Mouse (Mus musculus) cerebellum, postnatal 4 days (tissue): ENCODE results near the gene 5830473C10Rik.
"Not testable (repeated sequence)": the region's sequence is repeated elsewhere in the genome, so short reads cannot be mapped to it uniquely, and the experiment has no call there.

Experiments
- DNase-seq, 2 experiments: peaks; one replicate each; pipeline ENCODE4 v3.0.0; 2022; ENCODE audit warnings: low spot score in 2 of 2, mixed read lengths in 1 of 2

The 5830473C10Rik gene

DNA sequence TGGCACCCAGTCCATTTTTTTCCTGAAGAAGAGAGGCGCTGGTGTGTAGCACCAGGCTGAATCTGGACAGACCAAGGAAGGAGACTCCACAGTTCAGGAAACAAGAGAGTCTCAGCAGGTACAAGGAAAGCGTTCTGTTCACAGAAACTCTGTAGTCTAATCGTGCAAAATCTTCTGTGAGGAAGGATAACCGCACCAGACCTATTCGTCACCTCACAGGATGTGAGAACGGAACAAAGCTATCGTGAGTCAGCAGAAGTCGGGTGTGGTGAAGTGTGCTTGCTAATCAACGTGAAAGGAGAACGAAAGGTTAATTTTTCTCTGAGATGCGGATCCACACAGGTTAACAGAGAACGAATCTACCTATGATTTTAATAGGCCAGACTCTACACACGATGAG lies 34.0 kb downstream of the 5830473C10Rik start:
- DNase-seq = no peak

DNA sequence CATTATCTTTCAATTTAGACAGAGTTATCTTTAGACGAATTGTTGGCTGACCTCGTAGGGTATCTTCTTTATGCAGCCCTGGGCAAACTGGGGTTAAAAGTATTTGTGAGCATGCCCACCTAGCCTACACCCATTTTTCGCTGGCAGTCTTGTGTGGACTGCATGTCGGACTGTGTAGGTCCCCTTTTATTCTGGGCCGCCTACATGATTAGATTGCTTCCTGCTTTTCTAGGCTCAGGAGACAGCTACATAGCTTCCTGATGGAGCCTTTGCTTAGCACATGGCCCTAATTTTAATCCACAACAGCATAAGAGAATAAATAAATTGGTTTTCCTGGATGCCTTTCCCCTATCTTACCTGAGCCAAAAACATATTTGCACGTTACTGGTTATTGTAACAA lies 35.2 kb downstream of the 5830473C10Rik start:
- no peak for DNase-seq

DNA sequence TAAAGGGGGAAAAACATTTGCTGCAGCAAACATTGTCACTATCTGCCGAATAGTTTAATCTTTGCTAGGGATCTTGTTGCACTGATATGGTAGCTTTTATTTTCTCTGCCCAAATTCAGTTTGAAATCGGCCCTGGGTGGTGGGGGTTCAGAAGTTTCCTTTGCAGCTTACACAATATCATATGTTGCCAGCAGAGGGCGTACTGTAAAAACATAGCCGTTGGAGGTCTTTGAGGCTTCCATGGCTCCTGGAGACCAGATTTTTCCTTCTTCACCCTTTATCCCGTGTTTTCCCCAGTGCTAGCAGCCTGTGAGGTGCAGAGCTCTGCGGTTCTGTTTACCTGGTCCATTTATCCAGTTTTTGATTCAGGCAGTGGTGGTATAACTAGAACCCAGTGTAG lies 40.6 kb downstream of the 5830473C10Rik start:
- DNase-seq = peak in 1 of 2 experiments; percentile 57

DNA sequence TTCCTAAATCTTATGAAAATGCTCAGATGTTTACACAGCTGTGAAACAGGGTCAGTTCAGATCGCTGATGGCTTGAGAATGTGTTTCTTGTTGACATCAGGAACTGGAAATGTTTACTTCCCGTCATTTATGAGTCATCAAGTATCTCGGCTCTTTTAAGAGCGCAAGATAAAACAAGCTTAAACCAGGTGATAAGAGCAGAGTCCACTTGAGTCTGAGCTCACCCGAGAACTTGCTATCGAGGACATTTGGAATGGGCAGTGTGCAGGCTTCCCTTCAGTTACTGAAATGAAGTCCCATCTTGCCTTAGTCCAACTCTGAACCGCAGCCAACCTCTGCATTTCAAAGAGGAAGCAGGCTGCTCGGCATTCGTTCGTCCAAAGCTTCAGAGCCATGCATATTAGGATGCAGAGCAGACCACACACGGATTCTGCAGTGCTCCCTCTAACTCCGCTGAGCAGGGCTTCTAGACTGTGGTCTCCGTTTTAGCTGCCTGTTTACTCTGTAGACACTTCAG lies 42.6 kb downstream of the 5830473C10Rik start:
- no peak for DNase-seq

DNA sequence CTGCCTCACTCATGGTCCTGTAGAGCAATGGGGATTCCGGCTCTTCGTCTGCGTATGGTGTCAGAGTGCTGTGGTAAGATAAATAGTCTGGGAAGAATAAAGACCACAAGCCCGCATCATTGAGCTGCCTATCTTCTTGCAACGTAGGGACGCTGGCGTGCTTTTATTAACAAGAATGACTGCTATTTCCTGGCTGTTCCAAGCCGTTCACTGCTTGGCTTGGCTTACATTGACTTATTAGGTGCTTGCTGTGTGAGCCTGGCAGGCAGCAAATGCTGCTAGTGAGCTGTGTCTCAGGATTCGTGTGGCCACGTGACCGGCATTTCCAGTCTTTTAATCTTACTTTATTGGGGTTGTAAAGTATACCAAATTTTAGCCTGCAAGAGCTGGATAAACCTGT lies 48.0 kb downstream of the 5830473C10Rik start:
- DNase-seq = no peak

DNA sequence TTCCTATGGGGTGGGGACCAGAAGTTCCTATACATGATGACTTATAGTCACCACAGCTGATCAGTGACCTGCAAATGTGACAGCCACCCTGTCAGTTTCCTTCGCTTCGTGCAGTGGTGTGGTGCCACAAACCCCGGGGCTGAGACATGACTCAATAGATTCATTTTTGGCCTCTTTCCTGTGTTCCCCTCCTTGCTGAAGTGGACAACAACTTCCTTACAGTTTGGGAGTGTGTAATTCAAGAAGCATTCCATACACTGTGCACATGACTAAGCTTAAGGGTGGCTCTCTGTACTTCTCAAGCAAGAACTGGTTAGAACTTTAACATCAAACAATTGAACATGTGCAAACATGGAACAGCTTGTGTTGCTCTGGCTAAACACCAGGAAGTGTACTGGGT lies 50.5 kb downstream of the 5830473C10Rik start:
- no peak for DNase-seq

DNA sequence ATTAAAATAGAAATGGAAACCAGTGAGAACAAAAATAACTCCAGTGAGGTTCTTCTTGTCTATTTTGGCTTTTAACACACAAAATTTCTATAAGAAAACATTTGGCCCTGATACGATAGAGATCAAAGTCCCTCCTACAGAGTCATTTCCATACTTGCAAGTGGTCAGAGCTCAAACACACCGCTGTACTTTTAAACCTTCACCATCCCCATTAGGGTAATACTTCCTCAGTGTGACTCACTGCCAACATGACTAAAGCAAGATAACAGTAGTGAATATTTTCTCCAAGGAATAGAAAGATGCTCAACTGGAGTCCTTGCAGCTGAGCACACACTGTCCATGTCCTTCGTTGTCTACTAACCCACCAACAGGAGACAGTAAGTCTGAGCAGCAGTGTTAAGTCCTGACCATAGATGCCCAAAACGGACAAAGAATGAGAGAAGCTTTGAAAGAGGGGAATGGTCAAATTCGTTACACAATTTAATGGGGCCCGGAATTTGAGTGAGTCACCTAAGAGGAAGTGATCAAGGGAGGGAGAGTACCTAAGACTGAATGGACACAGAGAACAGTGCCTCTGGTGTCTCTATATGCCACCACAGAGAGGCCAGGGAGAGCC lies 51.2 kb downstream of the 5830473C10Rik start:
- DNase-seq = no peak

DNA sequence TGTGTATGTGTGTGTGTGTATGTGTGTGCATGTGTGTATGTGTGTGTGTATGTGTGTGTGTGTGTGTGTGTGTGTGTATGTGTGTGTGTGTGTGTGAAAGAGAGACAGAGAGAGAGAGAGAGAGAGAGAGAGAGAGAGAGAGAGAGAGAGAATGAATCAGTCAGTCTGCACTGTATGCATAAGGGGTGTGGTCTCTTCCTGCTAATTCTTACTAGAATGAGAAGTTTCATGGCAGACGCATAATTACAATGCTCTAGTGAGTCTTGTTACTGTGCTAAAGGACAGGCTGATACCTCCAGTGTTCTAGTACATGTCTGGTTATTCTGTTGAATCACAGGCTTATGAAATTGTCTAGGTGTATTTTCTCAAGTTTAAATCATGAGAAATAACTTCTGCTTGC lies 51.8 kb downstream of the 5830473C10Rik start:
- DNase-seq = not testable (repeated sequence)

DNA sequence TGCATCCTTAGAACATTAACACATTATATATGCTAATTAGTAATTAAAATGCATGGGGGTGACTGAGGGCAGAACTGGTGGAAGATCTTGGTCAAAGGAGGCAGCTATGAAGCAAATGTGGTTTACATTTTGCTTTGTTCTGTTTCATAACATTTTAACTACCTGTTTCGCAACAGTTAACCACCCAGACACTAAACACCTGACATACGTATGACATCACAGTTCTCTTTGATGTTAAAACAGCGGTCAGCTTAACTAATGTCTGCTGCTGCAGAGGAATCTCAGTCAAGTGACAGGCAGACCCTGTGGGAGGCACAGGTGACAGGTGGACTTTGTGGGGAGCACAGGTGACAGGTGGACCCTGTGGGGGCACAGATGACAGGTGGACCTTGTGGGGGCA lies 57.0 kb downstream of the 5830473C10Rik start:
- DNase-seq = no peak

DNA sequence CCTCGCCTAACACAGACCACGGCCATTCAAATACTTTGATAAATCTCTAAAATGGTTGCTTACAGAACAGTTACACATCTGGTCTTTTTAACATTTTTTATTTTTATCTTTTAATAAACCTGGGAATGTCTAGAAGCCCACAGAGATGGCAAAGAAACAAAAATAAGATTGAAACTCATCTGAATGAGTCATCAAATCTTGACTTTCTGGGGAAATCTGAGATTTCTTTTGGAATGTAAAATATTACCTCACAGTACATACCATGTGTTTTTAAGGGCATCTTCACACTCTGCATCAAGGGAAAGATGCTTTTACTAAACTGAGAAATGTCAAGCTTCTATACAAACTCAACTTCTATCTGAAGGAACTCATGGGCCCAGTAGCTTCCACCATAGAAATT lies 60.4 kb downstream of the 5830473C10Rik start:
- DNase-seq = no peak

DNA sequence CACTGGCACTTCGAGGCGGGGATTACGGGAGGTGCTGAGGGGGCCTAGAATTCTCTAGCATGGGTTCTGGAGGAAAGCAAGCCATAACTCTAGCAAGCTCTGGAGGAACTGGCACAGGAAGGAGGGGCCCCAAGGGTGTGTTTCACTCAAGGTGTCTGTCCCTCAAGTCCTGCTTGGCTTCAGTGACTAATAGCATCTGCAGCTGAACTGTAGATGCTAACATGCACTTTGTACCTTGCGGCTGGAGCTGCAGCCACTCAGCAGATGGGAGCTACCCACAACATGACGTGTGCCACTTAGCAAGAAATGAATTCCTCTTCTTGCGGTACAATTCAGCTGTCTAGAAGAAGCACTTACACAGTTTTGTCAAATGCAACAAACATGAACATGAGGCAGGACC lies 60.8 kb downstream of the 5830473C10Rik start:
- DNase-seq = no peak

DNA sequence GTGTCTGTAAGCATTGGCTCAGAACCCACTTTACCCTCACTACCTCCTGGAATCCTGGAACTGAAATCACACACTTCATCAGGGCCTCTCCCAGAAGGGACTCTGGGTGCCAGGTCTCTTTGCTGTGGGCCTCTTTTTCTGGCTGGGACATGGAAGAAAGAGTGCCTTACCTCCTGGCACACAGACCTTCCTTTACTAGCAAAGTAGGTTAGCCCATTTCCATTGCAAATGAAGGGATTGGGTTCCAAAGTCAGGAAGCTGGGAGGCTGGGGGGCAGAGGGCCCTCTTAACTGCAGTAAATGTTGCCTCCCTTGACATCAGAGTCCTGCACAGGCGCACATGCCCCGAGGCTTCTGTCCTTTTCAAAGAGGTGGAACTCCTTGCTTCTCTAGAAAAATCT lies 62.3 kb downstream of the 5830473C10Rik start:
- no peak for DNase-seq

DNA sequence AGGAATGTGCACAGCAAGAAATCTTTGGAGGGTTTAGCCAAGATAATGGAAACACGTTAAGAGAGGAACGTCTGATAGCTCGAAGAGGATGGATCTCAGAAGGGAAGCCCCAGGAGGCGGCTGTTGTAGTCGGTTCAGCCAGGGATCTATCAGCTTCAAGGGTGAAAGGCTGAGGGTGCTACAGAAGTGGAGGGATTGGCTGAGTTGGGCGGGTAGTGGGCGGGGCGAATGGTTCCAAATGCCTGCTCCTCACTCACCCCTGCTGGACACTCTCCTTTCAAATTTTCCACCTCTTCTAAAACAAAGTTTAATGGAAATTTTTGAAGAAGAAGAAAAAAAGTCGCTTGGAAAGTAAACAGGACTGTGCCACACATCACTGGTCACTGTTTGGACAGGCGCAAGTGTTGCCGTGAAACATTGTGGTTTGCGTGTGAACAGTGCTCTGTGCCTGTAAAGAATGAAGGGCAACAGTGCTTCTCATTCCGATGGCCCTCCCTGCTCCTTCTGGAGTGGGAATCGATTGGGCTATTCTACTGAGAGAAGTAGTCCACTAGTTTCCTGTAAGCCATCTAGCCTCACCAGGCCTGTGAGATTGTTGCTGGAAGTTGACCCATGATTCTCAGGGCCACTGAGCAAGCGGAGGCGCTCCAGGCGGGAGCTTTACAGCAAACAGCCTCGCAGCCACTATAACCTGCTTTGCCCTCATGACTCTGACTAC lies 64.0 kb downstream of the 5830473C10Rik start:
- DNase-seq = no peak

DNA sequence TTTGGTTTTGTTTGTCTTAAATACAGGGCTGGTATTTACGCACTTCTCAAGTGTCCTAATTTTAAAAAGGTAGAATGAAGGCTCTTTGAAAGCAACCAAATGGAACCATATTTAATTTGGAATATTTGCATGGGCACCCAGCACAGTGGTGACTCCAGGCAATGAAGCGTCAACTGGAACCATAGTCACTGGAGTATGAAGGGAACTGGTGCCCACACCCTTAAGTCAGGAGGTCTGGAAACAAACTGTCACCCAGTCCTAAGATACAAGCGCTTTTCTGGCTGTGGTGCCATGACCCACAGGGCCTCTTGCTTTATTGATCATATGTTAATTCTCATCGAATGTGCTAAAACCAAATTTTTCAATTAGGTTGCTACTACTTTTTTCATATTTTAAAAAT lies 66.5 kb downstream of the 5830473C10Rik start:
- no peak for DNase-seq

DNA sequence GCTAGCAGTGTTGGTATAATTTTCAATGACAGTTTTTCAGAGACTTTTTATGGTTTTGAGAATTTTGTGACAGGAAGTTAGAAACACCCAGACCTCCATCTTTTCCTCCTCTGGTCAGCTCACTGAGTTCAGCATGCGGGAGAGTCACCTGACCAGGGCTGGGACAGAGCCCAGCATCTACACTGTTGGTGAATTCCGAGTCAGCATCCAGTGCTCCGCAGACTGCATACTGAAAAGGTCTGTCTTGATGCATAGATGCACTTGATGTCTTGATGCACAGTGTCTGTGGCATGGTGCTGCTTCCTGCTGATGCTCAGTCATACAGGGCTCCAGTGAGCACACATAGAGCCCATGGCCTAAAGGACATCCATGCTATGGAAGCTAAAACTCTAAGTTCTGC lies 67.1 kb downstream of the 5830473C10Rik start:
- DNase-seq = no peak

DNA sequence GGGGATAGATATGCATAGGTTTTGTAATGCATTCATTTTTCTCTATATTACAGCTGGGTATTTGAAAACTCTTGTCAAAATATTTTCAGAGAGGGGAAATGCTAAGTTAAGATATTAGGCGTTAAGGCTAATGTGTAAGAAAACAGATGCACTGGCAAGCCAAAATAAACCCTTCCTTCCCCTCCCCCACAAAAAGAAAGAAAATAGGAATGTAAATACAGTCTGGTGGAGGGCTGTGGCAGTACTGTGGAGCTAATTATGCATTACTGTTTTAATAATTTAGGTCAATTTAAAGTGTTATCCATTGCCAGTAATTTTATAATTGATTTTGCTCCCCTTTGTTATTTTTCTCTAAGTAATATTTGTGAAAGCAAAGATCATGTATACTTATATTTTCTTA lies 67.6 kb downstream of the 5830473C10Rik start:
- DNase-seq = no peak

DNA sequence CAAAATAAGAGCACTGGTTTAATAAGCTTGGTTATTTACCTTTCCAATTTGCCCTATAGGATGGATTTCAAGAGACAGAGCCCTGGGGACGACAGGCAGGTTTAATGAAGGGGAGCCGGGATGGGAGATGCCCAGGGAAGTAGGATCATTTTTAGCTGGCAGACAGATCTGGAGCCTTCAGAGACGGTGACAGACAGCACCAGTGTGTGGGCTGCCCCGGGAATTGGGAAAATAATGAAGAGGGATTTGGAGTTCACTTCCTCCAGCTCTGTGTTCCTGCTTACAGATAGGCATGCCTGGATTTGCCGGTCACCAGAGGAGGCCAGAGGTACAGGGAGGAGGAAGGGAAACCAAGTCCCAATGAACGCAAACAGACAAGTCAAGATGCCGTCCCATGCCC lies 74.0 kb downstream of the 5830473C10Rik start:
- no peak for DNase-seq

DNA sequence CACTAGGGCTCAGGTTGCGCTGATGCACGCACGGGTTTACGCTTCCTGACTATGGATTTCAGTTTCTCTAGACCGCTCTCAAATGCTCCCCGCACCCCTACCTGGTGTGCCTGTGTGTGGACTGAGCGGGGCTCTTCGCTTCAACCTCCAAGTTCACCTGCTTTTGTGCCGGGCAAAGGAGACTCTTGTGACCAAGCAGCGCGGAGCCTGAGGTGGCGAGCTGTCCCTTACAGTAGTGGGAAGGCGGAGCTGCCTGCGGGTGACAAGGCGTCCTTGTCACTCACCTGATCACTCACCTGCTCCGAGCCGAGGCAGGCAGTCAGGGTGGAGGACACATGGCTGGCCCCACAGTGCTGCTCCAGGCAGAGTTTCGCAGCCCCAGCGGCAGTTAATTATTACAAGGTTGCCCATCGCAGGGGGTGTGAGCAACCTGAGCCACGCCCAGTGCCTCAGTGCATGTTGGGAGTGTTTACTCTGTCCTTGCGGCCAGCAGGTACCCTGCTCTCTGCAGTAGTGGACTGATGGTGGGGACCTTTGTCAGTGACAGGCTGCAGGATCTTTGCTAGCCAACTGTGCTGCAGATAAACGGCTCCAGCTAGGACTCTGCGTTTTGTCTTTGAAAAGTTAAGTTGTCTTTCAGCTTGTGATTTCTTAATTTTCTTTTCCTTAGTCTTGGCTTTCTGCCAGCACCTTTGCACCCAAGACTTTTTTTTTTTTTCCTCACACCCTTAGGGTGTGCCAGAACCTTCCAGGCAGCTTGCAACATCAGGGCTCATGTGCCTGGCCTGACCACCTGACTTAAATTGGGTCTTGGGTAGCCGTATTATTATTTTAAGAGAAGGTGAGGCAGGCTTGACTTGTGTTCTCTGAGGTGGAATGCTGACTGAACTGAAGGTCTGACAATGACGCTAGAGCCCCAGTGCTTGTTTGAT lies 79.6 kb downstream of the 5830473C10Rik start, which contains the start of gene Rassf6:
Gene Rassf6 (minus strand): TSS at position 372 of the 932 bp plus-strand sequence.
- DNase-seq = no peak

DNA sequence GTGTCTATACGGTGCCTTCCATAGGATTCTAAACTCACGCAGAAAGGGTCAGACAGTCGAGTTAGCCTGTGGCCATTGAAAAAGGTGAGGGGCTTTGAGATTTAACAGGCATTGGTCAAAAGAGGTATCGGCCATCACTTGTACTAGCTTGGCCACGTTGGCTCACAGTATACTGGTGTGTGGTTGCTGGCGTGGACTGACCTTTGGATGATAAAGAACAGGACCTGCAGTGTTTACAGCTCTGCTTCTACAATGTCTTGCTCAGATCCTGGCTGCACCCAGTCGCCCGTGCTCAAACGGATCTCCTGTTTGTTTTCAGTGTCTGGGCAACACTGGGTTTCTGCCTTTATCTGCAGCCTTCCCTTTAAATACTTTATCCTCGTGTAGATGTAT lies 80.3 kb downstream of the 5830473C10Rik start:
- no peak for DNase-seq

DNA sequence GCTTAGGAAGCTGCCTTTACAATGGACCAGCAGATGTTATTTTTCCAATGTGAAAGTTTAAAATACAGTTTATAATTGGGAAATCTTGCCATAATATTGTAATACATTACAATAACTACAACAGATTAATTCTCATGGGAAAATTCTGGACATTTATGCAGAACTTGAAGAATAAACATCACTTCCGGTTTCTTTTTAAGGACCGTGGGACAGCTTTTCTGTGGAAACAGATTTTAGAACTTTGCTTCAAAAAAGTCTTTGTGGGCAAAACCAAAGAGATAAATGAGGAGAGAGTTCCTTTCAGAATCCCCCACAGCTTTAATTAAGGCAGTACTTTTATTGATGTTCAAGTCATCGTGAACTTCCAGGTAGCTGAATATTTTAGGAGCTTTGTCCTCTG lies 84.7 kb downstream of the 5830473C10Rik start:
- no peak for DNase-seq

DNA sequence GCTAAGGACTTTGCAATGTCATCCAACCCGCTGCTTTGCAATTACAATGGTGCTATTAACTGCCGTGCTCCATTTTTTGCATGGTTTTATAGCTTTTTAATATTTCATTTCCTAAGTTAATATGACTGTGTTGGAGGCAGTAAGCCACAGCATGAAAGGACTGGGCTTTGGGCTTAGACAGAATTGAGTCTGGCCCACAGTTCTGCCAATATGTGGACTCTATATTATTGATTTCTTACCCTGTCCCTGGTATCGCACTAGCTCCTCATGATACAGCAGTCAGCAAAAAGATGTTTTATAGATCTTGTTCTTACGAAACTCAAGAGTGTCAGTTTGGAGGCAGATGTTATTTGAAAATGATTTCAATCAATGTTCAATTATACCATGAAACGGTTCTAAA lies 85.5 kb downstream of the 5830473C10Rik start:
- DNase-seq = no peak
